Mouse (Mus musculus): ENCODE measurements at regions not wholly inside any gene's neighbourhood (a gene's known extent, or its start where the extent isn't known, plus 50 kb on each side); places are given as distances from the start of the nearest gene placed in this dataset.

DNA sequence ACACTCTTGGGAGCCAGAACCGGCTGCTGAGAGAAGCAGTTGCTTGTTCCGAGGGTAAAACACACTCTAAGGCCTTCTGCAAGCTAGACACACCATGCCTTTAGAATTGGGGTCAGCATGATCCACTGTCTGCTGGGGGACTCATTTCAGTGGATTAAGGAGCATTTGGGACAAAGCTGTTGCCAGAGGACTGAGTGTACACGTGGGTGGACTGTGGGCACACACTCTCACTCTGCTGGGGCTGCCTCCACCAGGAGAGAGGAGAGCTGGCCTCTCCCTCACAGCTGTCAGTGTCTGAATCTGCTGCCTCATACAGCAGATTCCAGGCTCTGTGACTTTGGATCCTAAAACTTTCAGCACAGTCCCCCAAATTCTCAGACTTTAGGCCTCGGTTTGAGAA, 161.2 kb upstream of the Rreb1 start:
- DNase-seq (ENCODE audit: low spot score in 2 of 2) = peak in 1 of 2 experiments; percentile 30

DNA sequence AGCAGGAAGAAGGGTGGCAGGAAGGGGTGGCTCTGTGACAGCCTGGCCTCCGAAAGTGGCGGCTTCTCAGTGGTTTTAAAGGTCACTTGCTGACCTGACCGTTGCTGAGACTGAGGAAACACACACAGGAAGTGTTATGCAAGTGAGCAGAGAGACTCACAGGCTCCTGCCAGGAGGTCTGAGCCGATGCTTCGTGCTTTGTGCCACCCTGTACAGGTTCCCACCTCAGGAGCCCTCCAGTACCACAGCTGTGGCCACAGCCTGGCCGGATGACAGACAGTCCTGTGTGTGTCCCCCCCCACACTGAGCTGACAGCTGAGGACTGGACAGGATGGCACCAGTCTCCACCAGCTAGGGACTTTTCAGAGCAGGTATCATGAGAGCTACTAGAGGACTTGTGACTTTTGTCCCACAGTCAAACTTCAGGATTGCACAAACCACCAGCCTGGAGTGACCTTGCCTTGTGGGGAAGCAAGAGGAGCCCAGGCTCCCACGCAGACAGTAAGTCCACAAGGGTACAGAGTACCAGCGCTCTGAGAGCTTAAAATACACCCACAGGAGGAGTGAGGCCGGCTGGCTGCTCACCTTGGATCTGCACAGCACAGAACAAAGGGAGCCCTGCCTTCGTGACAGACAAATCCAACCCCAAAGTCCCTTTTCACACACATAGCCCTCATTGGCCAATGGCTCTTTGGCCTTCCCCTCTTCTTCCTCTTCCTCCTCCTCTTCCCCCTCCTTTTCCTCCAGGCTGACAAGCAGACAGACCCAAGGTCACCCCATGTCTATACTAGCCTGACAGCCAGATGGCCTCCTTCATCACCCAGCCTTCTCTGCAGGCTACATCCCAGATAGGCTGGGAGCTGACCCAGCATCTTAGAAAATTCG, 158.1 kb upstream of the Rreb1 start:
- DNase-seq (ENCODE audit: low spot score in 2 of 2) = no peak

DNA sequence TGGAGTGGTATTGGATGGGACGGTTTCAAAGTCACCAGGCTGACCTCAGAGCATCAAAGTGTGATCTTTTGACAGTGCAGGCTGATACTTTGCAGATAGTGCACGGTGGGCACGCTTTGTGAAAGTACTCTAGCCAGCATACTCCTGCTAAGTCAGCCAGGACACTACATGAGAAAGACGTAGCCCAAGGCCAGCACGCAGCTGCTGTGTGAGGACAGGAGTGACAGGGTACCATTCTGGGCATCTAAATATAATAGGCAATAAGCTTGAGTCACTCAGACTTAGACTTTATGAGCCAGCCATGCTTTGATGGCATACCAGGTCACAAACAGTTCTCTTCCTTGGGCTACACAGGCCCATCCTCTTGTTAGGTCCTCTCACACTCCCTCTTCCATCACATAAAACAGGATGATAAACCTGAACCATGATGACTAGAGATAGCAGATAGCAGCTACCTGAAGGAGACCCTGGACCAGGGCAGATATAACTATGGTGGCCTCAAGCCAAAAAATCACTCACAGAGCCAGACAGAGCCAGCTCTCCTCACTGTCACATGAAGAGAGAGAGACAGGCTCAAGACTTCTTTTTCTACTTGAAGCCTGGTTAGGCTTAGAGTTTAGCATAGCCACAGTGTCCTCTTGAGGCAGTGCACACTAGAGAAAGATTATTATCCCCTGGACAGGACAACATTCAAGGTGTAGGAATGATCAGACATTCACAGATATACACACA, 156.7 kb upstream of the Rreb1 start:
- DNase-seq (ENCODE audit: low spot score in 2 of 2) = no peak

DNA sequence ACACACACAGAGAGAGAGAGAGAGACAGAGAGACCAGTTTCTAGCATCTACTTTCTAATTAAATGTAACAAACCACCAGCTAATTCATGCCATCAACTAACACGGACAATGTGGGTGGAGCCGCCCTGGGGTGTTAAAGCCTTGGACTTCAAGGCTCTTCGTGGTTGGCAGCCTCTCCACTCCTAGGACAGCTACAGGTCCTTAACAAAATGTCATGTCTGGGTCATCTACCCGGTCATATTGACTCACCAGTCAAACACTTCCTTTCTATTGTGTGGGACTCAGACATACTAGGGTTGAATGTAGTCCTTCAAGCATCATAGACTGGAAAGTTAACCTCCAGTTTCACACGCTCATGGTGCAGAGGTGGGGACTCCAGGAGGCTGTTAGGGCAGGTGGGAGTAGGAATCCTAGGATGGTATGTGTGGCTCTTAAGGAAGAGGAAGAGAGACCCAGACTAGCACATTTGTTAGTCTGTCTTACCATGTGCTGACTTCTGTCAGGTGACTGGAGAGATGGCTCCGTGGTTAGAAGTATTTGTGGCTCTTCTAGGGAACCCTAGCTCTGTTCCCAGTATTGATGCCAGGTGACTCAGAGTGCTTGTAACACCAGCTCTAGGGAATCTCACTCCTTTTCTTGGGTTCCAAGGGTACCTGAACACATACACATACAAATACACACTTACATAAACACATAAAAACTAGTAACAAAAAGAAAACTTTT, 155.7 kb upstream of the Rreb1 start:
- DNase-seq (ENCODE audit: low spot score in 2 of 2) = no peak

DNA sequence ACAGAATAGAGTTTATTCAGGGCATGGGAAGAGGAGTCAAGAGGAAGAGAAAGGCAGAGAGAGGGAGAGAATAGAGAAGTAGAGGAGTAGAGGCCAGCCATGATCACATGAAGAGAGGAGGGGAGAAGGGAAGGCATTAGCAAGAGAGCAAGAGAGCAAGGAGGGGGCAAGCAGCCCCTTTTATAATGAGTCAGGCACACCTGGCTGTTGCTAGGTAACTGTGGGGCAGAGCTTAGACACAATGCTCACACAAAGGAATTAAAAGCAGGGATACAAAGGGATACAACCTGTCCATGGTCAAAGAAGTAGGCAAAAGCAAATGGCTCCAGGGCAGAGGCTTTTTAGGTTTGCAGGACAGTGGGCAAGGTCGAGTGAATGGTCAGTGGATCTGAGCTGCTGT, 153.5 kb upstream of the Rreb1 start:
- DNase-seq (ENCODE audit: low spot score in 2 of 2) = no peak

DNA sequence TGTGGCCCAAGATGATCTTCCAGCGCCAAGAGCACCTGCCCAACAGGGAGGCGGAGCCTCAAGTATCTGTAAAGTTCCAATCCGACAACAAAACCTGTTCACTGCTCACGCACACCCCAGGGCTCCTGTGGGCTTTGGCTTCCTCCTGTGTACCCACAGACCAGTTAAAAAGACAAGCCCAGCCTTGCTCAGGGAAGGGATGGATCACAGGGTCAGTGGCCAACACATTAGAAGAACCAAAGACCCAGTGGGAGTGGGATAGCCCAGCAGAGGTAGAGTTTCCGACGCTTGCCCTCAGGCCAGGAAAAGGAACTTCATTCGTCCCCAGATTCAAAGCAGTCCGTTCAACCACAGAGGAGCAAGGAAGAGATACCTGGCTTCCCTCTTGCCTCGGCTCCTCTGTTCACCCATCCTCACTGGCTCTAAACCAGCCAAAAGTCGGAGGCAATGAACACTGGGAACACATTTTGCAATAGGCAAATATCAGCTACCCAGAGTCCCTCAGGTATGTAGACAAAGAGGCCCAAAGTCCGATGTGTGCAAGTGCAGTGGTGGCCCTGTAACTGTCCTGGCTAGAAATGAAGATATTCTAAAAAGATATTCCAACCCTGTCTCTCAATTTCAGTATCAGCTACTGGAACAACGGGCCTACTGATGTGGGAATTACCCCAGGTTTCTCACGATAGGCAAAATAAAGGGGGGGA, 152.5 kb upstream of the Rreb1 start:
- no peak for DNase-seq (ENCODE audit: low spot score in 2 of 2)

DNA sequence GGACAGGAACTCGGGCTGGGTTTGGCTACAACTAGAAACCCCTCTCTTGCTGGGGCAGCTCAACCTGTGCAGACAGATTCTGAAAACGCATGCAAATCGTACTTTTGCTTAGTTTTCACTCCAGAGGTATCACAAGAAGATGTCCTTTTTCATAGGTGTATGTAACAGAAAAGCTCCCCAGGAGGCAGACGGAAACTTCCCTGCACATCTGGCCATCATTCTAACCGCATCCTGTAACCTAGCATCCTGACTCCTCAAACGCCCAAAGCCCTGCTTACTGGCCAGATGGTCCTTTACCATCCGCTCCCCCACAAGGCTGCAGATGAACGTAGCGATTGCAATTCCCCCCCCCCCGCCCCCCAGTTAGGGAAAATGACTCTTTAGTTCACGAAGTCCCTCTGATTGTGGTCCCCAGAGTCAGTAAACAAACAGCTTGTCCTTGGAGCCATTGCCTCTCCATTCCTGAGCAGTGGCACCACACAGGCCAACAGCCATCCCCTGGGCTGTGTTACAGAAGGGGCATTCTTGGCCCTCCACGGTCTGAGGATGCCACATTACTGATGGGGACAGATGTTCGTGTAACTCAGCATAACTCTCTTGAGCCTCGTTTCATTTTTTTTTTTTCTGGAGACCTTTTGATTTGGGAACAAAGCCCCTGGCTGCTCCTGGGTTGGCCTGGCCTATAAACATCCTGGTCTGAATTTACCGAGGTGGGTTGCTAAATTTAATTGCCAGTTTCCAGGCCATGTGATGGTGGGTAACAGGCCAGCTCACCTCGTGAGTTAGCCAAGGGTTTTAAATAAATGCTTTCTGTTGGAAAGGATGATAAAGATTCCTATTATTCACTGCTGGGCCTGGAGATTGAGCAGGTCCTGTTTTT, 149.6 kb upstream of the Rreb1 start:
- no peak for DNase-seq (ENCODE audit: low spot score in 2 of 2)

DNA sequence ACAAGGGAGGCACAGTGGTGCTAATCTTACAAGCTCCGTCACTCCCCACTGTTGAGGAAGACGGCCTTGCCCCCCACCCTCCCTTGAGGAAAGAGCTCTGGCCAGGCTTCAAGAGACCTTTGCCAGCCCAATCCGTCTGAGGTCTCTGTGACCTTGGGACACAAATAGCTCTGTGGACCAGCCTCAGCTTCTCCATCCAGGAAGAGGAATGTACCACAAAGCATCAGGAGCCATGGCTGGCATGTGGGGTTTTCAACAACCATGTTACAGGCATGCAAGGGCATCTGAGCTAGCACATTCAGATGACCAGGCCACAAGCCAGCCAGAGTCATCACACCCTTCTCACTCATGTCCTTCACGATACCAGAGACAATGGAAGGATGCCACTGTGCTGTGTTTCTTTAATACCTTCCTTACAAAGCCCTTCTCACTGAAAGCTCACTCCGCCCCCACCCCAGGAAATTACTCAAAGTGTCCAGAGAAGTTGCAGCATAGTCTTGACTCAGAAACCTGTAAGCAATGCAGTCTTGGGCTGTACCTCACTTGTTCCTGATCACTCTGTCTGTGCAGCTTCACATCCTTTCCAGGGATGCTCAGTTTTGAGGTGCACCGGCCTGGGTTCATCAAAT, 148.8 kb upstream of the Rreb1 start:
- no peak for DNase-seq (ENCODE audit: low spot score in 2 of 2)

DNA sequence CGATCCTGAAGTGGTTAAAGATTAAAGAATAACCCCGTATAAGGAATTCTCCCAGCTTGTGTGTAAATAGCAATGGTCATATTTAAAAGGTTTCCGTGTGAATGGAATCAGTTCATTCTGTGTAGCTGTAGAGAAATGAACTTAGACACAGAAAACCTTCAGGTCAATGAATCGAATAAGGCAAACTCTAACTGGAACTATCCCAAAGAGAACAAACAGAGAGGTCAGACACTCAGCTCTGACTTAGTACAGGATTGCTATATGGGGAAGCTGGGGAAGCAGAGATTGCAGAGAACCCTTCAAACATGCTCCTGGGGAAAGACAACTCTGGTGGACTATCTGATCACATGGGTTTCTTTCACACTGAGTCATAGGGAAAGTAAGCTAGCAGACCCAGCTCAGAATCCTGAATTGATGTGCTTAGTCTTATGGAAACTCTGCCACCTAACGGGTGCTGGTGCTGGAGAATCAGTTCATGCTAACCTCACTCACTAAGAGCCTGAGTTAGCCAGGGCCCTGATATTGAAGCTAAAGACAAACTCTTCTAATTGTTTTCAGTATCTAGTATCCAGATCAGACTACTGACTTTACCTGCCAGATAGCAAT, 145.3 kb upstream of the Rreb1 start:
- no peak for DNase-seq (ENCODE audit: low spot score in 2 of 2)

DNA sequence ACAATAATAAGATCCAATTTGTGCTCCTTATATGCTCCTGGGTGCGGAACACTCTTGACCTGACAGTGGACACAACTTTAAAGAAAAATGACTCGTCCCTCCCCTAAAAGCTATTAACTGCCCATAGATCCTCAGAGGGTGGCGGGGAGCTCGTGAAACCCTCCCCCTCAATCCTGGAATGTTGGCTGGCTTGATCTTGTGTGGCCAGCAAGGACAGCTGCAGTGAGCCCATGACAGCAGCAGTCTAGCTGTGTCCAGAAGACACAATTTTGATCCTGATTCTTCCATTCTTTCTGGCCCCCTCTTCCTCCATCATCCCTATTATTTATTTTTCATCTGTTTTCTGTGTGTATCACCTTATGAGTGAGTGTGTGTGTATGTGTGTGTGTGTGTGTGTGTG, 141.8 kb upstream of the Rreb1 start:
- no peak for DNase-seq (ENCODE audit: low spot score in 2 of 2)

DNA sequence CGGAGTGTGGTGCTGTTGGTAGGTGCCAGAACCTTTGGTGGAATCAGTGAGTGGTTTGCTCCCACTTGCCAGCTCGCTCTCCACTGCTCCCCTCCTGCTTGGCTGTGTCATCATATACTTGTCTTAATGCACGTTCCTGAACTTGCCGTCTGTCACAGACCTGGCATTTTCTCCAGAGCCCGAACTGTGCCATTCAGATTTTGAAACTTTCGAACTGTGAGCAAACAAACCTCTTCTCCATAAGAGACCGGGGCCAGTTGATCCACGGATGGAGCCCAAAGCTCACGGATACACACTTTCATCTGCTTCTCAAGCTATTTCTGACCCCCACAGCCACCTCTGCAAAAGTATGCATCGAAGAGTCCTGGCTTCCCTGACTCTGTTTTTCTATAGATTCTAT, 141.0 kb upstream of the Rreb1 start:
- DNase-seq (ENCODE audit: low spot score in 2 of 2) = no peak

DNA sequence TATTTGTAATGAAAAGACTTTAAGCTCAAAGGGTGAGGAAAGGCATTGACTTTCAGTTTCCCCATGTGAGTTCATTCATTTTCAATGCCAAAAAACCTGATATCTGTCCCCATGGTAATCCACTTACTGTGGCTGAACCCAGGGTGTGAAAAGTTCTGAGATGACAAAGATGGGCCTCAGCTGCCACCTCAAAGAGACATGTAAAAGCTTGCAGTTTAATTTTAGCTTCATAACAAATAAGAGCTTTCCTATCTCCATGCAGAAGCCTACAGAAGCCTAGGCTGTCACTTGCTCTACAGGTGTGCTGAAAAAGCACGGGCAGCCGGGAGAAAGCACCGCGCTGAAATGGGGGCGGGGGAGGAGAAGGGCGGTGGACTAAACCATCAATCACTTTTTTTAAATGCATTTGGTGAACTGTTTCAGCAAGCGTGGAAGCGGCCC, 140.1 kb upstream of the Rreb1 start:
- DNase-seq (ENCODE audit: low spot score in 2 of 2) = no peak

DNA sequence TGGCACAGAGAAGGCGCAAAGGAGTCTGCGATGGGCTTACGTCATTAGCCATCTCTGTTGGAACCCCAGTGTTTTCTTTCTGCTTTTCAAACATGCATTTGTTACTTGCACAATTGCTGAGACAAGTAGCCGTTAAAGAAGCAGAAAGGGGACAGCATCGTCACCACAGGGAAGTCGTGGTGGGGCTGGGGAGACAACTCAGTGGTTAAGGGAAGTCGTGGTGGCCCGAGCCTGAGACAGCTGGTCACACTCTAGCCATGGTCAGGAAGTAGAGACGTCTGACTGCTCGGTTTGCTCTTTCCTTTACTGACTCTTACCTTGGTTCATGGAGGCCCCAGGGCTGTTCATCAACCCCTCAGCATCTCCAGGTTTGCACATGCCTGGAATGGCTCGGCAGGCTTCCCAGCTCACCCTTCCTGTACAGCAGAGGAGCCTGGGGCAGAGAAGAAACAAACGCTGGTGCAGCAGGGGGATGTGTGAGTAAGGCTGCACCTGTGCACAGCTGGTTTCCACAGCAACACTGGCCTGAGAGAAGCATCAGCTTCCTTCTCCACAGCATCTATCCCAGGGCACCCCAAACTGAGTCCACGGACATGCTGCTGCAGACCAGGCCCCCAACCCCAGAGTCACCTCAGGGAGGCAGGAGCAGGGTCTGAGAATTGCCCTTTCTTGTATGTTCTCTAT, 135.6 kb upstream of the Rreb1 start:
- DNase-seq (ENCODE audit: low spot score in 2 of 2) = no peak

DNA sequence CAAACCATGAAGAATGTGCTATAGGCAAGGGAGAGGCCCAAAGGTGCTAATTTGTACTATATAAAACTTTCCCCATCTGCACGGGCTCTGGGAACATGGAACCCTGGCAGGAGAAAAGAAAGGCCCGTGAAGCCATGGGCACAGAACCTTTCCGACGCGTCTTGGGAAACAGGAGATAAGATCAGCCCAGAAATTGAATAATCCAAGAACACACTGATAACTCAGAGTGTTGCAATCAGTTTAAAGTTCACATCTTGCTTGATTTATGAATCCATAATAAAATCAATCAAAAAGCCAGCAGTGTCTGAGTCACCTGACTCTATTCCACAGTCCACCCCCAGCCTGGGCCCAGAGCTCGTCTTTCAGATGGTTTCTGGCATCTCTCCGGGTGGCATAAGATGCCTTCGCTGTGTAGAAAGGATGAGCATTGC, 133.4 kb upstream of the Rreb1 start:
- no peak for DNase-seq (ENCODE audit: low spot score in 2 of 2)

DNA sequence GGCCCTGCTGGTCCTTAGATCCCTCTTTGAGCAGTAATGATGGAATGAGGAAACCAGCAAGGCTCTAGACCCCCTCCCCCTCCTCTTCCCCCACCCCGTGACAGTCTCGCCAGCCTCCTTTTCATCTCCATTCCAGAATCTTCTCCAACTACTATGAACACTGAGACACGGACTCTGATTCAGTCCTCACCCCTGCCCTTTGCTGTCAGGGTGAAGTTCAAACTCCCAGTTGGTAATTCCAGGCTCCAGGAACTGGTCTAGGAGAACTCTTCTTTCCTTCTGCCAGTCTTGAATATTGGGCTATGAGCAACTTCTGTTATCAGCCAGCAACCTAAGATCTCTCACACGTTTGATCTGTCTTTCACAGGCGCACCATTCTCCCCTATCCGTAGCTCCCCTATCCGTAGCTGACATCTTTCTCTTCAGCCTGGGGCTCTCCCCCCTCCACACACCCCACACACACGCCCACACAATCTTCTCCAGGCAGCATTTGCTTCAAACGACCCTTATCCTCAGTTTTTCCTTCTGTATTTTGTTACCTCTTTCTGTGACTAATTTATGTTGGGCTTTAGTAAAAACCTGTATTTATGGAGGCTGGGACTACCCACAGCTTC, 128.6 kb upstream of the Rreb1 start:
- no peak for DNase-seq (ENCODE audit: low spot score in 2 of 2)

DNA sequence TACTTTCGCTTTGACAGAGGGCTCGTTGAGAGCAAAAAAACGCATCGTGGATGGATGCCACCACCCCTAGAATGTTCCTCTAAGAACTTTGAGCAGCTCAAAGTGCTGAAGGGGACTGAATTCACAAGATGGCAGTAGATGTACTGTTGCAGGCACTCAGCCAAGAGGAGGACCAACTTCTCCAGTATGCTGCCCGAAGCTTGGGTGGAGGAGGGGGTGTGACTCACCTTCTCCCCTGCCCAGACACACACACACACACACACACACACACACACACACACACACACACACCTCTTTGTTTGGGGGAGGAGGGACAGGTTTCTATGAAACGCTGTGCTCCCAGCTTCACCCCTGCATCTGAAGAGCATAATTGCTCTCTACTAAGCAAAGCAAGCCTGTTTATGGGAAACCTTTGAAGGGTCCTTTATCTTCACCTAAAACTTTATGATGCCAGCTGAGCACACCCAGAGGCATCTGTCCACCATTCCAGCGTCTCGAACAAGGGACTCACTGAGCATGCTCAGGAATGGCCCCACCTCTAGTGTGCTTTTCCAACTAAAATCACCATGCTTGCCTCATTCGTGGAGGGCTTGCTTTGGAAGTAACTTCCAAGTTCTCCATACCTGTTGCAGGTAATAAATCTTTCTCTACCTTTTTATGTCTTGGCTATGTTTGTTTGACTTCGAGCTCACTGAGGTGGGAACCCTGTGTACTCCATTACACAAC, 126.8 kb upstream of the Rreb1 start:
- no peak for DNase-seq (ENCODE audit: low spot score in 2 of 2)

DNA sequence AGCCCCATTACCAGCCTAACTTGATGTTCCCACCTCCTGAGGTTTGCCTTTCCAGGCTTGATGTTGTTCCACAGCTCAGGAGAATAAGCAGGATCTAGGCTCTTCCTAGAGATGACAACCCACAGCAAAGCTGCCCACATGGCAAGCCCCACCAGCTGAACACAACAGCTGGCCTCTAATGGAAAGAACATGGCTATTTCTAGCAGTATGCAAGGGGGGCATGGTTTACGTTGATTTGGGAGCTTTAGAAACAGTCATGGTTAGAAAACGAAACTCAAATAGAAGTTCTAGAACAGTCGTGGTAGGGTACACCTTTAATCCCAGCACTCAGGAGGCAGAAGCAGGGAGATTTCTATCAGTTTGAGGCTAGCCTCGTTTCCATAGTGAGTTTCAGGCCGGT, 123.5 kb upstream of the Rreb1 start:
- no peak for DNase-seq (ENCODE audit: low spot score in 2 of 2)

DNA sequence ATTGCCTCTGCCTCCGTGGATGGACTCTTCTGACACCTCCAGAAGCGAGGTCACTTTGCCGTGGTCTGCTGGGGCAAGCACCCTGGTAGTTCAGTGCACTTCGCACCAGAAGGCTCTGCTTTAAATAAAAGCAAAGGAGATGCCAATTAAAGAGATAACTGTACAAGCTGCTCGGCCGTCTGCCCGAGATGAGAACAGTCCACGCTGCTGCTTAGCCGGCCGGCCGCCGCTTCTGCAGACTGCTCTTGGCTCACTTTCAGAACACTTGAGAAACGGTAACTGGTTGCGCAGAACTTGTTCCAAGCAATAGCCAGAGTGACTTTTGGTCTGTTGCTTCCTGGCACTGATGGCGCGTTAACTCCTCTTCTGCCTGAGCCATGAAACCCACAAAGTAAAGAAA, 121.0 kb upstream of the Rreb1 start:
- DNase-seq (ENCODE audit: low spot score in 2 of 2) = peak; percentile 28 to 35

All from right cerebral cortex, postnatal 36 days (tissue).